Mouse (Mus musculus) cortical plate, adult 2 months (tissue): ENCODE measurements at regions not wholly inside any gene's neighbourhood (a gene's known extent, or its start where the extent isn't known, plus 50 kb on each side); places are given as distances from the start of the nearest gene placed in this dataset.

Experiments
- CTCF ChIP-seq: fragments of 200-500 bp; IDR thresholded peaks from 2 replicates; pipeline ENCODE4 v1.5.1; 2011; ENCODE audit warnings: mild to moderate bottlenecking, control low read depth, low read length; ENCODE audit not compliant: insufficient read depth; ENCODE audit errors: extremely low read depth
- POLR2A ChIP-seq: fragments of 200-500 bp; IDR thresholded peaks from 2 replicates; pipeline ENCODE4 v1.6.1; 2011; ENCODE audit warnings: mild to moderate bottlenecking, low read length, control low read depth; ENCODE audit not compliant: insufficient read depth; ENCODE audit errors: extremely low read depth

DNA sequence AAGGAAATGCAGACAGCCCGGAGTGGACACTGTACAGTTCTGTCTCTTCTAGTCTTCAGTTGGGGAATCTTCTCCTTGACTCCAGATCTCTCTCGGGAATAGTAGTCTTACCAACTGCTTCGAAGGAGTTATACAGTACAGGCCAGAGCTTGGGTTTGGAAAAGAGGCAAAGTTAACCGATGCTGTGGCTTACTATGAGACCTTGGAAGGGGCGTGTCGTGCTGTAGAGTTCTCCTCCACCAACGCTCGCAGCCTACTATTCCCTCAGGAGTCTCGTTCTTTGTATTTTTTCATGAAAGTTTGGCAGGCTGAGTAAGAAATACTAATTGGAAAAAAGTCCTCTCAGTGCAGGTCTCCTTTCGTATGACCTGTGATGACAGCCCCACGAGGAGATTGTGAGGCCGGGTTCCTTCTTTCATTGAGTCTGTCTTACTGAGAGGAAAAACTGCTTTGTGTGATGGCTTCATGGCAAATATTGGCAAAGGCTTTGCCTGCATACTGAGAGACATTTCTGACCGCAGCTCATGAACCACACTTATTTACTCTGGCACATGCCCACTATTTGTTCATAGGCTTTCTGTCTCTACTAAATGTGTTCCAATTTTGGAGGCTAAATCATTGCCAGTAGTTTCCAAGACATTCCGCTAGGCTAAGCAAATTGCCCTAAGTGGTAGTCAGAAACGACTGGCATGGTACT lies 61.4 kb upstream of the Dlx6 start:
- TF ChIP-seq POLR2A, result no peak
- no peak for TF ChIP-seq CTCF
